Mouse (Mus musculus): ENCODE data around the gene Bicd2.

DNA sequence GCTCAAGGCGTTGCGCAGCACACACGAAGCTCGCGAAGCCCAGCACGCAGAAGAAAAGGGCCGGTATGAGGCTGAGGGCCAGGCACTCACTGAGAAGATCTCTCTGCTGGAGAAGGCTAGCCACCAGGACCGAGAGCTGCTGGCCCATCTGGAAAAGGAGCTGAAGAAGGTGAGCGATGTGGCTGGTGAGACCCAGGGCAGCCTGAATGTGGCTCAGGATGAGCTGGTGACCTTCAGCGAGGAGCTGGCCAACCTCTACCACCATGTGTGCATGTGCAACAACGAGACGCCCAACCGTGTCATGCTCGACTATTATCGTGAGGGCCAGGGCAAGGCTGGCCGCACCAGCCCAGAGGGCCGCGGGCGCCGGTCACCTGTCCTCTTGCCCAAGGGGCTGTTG is 37.9 kb downstream of the Bicd2 start:
- no peak for TF ChIP-seq FLI1 (IDR thresholded peaks at IDR 0.05; ENCODE audit: low read length)
- TF ChIP-seq GATA1 (IDR thresholded peaks at IDR 0.05; ENCODE audit: borderline replicate concordance, low read length), result no peak

Measured in megakaryocyte, embryonic 14.5 days (primary cell).